Mouse (Mus musculus) heart, adult 18-20 months (tissue): ENCODE measurements around the gene Myh8. TPM values are rescaled to one million over a fixed set of nuclear protein-coding genes. Genes with fewer than 3 reads are reported as not detected.

ENCODE experiments used
- total RNA-seq, 2 experiments: library from RNA; stranded (reverse); gene quantifications; 2 replicates each; pipeline ENCODE4 v1.2.3; 2021

The Myh8 gene
- total RNA-seq, 2 experiments from 2014 or later = 0.05 TPM; not detected in 1

Other genes with a start within 250 kb of the Myh8 start
- 10 to 100 TPM; 12.0 to 12.4 TPM for gene Adprm, start 224.5 kb upstream of the Myh8 start, total RNA-seq
- gene Sco1, start 224.5 kb upstream of the Myh8 start, total RNA-seq = 10 to 100 TPM; 21.5 to 22.6 TPM
- under 1 TPM in 1 of 2 experiments, not detected in 1; 0.08 TPM for gene Myh3, start 198.8 kb upstream of the Myh8 start, total RNA-seq
- gene Myh2, start 106.1 kb upstream of the Myh8 start, total RNA-seq = not detected
- not detected for gene Myh1, start 77.1 kb upstream of the Myh8 start, total RNA-seq
- gene Myh4, start 39.1 kb upstream of the Myh8 start, total RNA-seq = not detected
- not detected for gene Myh13, start 44.5 kb downstream of the Myh8 start, total RNA-seq
- gene Gas7, start 178.3 kb downstream of the Myh8 start, total RNA-seq = 1 to 10 TPM; 7.5 to 9.0 TPM